Mouse (Mus musculus): Measurements from ENCODE around the gene Rin2. TPM values are rescaled to one million over a fixed set of nuclear protein-coding genes. Genes with fewer than 3 reads are reported as not detected.
"Not testable (repeated sequence)": the region's sequence is repeated elsewhere in the genome, so short reads cannot be mapped to it uniquely, and the experiment has no call there.

Gene Rin2
- total RNA-seq, 2 experiments from 2014 or later: 17.5 to 22.2 TPM

- intact Hi-C loops (cut with DNase I): no loop called here
- DNase-seq (ENCODE audit: extremely low spot score in 1 of 2, low spot score in 2 of 2): no peak
Measured at GRCm38 (mm10) chr2:145720743-145721142, 45.7 kb downstream of the Rin2 start.

- intact Hi-C loops (cut with DNase I); DNase-seq (ENCODE audit: extremely low spot score in 1 of 2, low spot score in 2 of 2): not testable (repeated sequence)
Measured at GRCm38 (mm10) chr2:145722304-145722703, 47.3 kb downstream of the Rin2 start.

GRCm38 (mm10) chr2:145724288-145724687, 49.3 kb downstream of the Rin2 start:
- DNase-seq (ENCODE audit: extremely low spot score in 1 of 2, low spot score in 2 of 2): peak in 1 of 2 experiments; percentile 57
- intact Hi-C loops (cut with DNase I): no loop called here

GRCm38 (mm10) chr2:145729414-145729813, 54.4 kb downstream of the Rin2 start:
- DNase-seq (ENCODE audit: extremely low spot score in 1 of 2, low spot score in 2 of 2): no peak
- intact Hi-C loops (cut with DNase I): no loop called here

- DNase-seq (ENCODE audit: extremely low spot score in 1 of 2, low spot score in 2 of 2): no peak
- intact Hi-C loops (cut with DNase I): no loop called here
Measured at GRCm38 (mm10) chr2:145730189-145730880, 55.3 kb downstream of the Rin2 start.

- intact Hi-C loops (cut with DNase I): no loop called here
- DNase-seq (ENCODE audit: extremely low spot score in 1 of 2, low spot score in 2 of 2): no peak
Measured at GRCm38 (mm10) chr2:145730905-145731304, 55.9 kb downstream of the Rin2 start.

- no peak for DNase-seq (ENCODE audit: extremely low spot score in 1 of 2, low spot score in 2 of 2)
- intact Hi-C loops (cut with DNase I): no loop called here
Measured at GRCm38 (mm10) chr2:145735079-145735478, 60.1 kb downstream of the Rin2 start.

GRCm38 (mm10) chr2:145736543-145736942, 61.5 kb downstream of the Rin2 start:
- intact Hi-C loops (cut with DNase I): no loop called here
- no peak for DNase-seq (ENCODE audit: extremely low spot score in 1 of 2, low spot score in 2 of 2)

- intact Hi-C loops (cut with DNase I): no loop called here
- no peak for DNase-seq (ENCODE audit: extremely low spot score in 1 of 2, low spot score in 2 of 2)
Measured at GRCm38 (mm10) chr2:145737196-145737595, 62.2 kb downstream of the Rin2 start.

- no peak for DNase-seq (ENCODE audit: extremely low spot score in 1 of 2, low spot score in 2 of 2)
- intact Hi-C loops (cut with DNase I): no loop called here
Measured at GRCm38 (mm10) chr2:145740729-145741128, 65.7 kb downstream of the Rin2 start.

- no peak for DNase-seq (ENCODE audit: extremely low spot score in 1 of 2, low spot score in 2 of 2)
- intact Hi-C loops (cut with DNase I): no loop called here
Measured at GRCm38 (mm10) chr2:145742795-145743710, 68.0 kb downstream of the Rin2 start.

- intact Hi-C loops (cut with DNase I): no loop called here
- no peak for DNase-seq (ENCODE audit: extremely low spot score in 1 of 2, low spot score in 2 of 2)
Measured at GRCm38 (mm10) chr2:145746406-145746805, 71.4 kb downstream of the Rin2 start.

- intact Hi-C loops (cut with DNase I): no loop called here
- no peak for DNase-seq (ENCODE audit: extremely low spot score in 1 of 2, low spot score in 2 of 2)
Measured at GRCm38 (mm10) chr2:145749645-145750044, 74.6 kb downstream of the Rin2 start.

GRCm38 (mm10) chr2:145752572-145752971, 77.6 kb downstream of the Rin2 start:
- peak in 1 of 2 experiments; percentile 15 for DNase-seq (ENCODE audit: extremely low spot score in 1 of 2, low spot score in 2 of 2)
- intact Hi-C loops (cut with DNase I): no loop called here

GRCm38 (mm10) chr2:145753973-145754372, 79.0 kb downstream of the Rin2 start:
- intact Hi-C loops (cut with DNase I): no loop called here

GRCm38 (mm10) chr2:145755864-145756822, 81.1 kb downstream of the Rin2 start:
- intact Hi-C loops (cut with DNase I): no loop called here
- DNase-seq (ENCODE audit: extremely low spot score in 1 of 2, low spot score in 2 of 2): no peak

More at GRCm38 (mm10) chr2:145753973-145754372, 79.0 kb downstream of the Rin2 start:
- no peak for DNase-seq (ENCODE audit: extremely low spot score in 1 of 2, low spot score in 2 of 2)

GRCm38 (mm10) chr2:145760121-145760520, 85.1 kb downstream of the Rin2 start:
- DNase-seq (ENCODE audit: extremely low spot score in 1 of 2, low spot score in 2 of 2): no peak
- intact Hi-C loops (cut with DNase I): no loop called here

GRCm38 (mm10) chr2:145761436-145761835, 86.4 kb downstream of the Rin2 start:
- no peak for DNase-seq (ENCODE audit: extremely low spot score in 1 of 2, low spot score in 2 of 2)
- intact Hi-C loops (cut with DNase I): no loop called here

- DNase-seq (ENCODE audit: extremely low spot score in 1 of 2, low spot score in 2 of 2): no peak
- intact Hi-C loops (cut with DNase I): no loop called here
Measured at GRCm38 (mm10) chr2:145769964-145770363, 94.9 kb downstream of the Rin2 start.
